Mouse (Mus musculus): ENCODE data around the gene Tmem189.

GRCm38 (mm10) chr2:167691871-167692661 is 2.4 kb upstream of the Tmem189 start:
- TF ChIP-seq TAL1 (IDR thresholded peaks at IDR 0.05; ENCODE audit: low read length) (no peak), GATA1 (IDR thresholded peaks at IDR 0.05; ENCODE audit: low read length) (no peak)
